Mouse (Mus musculus): ENCODE data around the gene Hoxa11.

DNA sequence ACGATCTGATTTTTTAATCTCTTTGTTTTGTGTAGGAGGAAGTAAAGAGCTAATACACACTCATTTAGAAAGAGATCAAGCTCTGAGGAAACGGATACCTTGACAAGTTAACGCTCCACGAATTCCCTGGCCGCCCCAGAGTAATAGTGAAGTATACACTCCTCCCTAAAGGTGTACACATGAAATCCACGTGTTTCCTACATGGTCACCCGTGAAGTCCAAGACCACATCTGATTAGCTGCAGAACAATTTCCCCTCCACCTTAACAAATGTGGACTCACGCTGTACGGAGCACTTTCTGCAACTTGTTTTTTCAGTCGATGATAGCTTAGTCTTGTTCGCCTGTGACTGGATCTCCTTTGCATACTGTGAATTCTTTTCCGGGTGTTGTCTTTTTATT, 44.6 kb upstream of the Hoxa11 start:
- TF ChIP-seq POLR2A (IDR thresholded peaks at IDR 0.05; ENCODE audit: insufficient read length, low read depth): no peak
- no peak for TF ChIP-seq E2F4 (IDR thresholded peaks at IDR 0.05; ENCODE audit: insufficient read depth)

Measured in myocyte (in vitro differentiated cells).